Mouse (Mus musculus): ENCODE results near the gene Hpcal1. TPM values are rescaled to one million over a fixed set of nuclear protein-coding genes. Genes with fewer than 3 reads are reported as not detected.
"Not testable (repeated sequence)": the region's sequence is repeated elsewhere in the genome, so short reads cannot be mapped to it uniquely, and the experiment has no call there.

The Hpcal1 gene
- polyA plus RNA-seq, 2 experiments = 44.1 to 55.7 TPM

DNA sequence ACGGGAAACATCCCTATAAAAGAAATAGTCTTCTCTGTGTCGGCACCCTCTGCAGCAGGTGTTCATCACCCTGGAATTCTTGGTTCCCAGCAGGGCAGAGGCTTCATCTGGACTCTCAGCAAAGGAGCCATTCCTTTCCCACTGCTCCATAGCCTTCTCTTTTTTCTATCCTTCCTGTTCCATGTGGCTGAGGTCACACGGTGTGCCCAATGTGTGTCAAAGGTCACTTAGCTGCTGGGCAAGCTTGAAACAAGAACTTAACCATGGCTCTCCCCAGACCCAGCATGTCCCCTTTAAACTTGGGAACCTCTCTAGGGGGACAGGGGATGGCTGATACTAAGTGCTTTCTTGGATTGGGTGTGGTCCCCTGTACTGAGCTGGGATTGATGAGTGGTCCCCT lies 73.3 kb downstream of the Hpcal1 start:
- Histone ChIP-seq H3K4me2 (replicated peaks; ENCODE audit: low read depth, low read length, severe bottlenecking) (no peak overlapping the region), H3K4me1 (ENCODE audit: control insufficient read depth, insufficient read depth, low read length) (no peaks in the 10 kb centered on the region), H3K4me3 (replicated peaks; ENCODE audit: low read length) (no peak overlapping the region), H3K36me3 (ENCODE audit: control insufficient read depth, insufficient read depth, low read length) (no peaks in the 10 kb centered on the region), H3K9me3 (ENCODE audit: control insufficient read depth, low read length) (no peaks in the 10 kb centered on the region), H3K27ac (replicated peaks; ENCODE audit: low read depth, low read length) (no peak overlapping the region), H3K27me3 (ENCODE audit: control insufficient read depth, insufficient read depth, low read length) (no peaks in the 10 kb centered on the region), H3K9ac (ENCODE audit: low read depth, low read length, severe bottlenecking) (no peak overlapping the region)
- no peak for TF ChIP-seq POLR2A (IDR thresholded peaks at IDR 0.05; ENCODE audit: borderline replicate concordance, extremely low read depth, insufficient read depth, insufficient read length)
- ATAC-seq (ENCODE audit: low FRiP score, low read depth) = no peak
- WGBS = 66% methylated on average over 3 of the region's 3 CpGs
- DNase-seq (ENCODE audit: low spot score) = no peak

GRCm38 (mm10) chr12:17767567-17767966 lies 76.9 kb downstream of the Hpcal1 start:
- H3K4me3 ChIP-seq (replicated peaks; ENCODE audit: low read length); H3K27ac ChIP-seq (replicated peaks; ENCODE audit: low read depth, low read length); H3K27me3 ChIP-seq (ENCODE audit: control insufficient read depth, insufficient read depth, low read length); H3K4me1 ChIP-seq (ENCODE audit: control insufficient read depth, insufficient read depth, low read length); H3K4me2 ChIP-seq (replicated peaks; ENCODE audit: low read depth, low read length, severe bottlenecking); H3K36me3 ChIP-seq (ENCODE audit: control insufficient read depth, insufficient read depth, low read length); ATAC-seq (ENCODE audit: low FRiP score, low read depth); H3K9ac ChIP-seq (ENCODE audit: low read depth, low read length, severe bottlenecking); DNase-seq (ENCODE audit: low spot score); H3K9me3 ChIP-seq (ENCODE audit: control insufficient read depth, low read length): not testable (repeated sequence)
- WGBS = 88% methylated on average over 1 of the region's 1 CpGs

DNA sequence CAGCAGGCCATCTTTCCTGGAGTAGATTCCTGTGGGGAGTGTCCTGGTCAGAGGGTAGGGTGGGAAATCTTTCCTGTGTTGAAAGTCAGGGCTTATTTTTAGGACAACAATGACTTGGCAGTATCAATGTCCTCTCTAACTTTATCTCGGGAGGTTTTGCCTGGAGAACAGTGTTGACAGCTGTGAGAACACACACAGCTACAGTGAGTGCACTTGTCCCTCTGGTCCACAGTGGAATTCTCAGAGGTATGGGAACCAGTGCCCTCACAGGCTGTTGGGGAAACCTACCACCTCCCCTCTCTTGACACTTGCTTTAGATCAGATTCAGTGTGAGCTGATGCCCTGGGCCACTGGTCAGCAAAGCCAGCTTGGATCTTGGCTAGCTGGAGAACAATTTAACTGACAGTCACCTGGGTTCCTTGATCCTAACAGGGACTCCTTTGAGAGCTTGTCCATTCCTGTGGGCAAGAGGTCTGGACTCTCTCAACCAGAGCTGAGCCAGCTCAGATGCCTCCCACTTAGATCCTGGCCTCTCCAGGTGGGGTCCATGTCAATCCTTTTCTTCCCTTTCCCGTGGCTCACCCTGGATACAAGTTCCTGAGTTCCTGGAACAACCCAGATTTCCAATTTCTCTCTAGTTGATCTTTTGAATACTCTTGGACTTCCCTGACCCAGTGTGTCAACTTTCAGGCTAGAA lies 79.0 kb downstream of the Hpcal1 start:
- no peak for ATAC-seq (ENCODE audit: low FRiP score, low read depth)

GRCm38 (mm10) chr12:17770538-17770937 lies 79.9 kb downstream of the Hpcal1 start:
- Histone ChIP-seq H3K4me3 (replicated peaks; ENCODE audit: low read length) (no peak overlapping the region), H3K9me3 (ENCODE audit: control insufficient read depth, low read length) (no peaks in the 10 kb centered on the region), H3K4me2 (replicated peaks; ENCODE audit: low read depth, low read length, severe bottlenecking) (no peak overlapping the region), H3K4me1 (ENCODE audit: control insufficient read depth, insufficient read depth, low read length) (no peaks in the 10 kb centered on the region), H3K27ac (replicated peaks; ENCODE audit: low read depth, low read length) (no peak overlapping the region), H3K36me3 (ENCODE audit: control insufficient read depth, insufficient read depth, low read length) (no peaks in the 10 kb centered on the region), H3K9ac (ENCODE audit: low read depth, low read length, severe bottlenecking) (no peak overlapping the region), H3K27me3 (ENCODE audit: control insufficient read depth, insufficient read depth, low read length) (no peaks in the 10 kb centered on the region)
- DNase-seq (ENCODE audit: low spot score) (no peak), ATAC-seq (ENCODE audit: low FRiP score, low read depth) (no peak)
- no peak for TF ChIP-seq POLR2A (IDR thresholded peaks at IDR 0.05; ENCODE audit: borderline replicate concordance, extremely low read depth, insufficient read depth, insufficient read length)
- 18% methylated on average over 2 of the region's 2 CpGs for WGBS

More for the DNA sequence above, 79.0 kb downstream of the Hpcal1 start:
- no peaks in the 10 kb centered on the region for H3K9me3 ChIP-seq (ENCODE audit: control insufficient read depth, low read length)
- no peak overlapping the region for H3K4me3 ChIP-seq (replicated peaks; ENCODE audit: low read length)
- no peak overlapping the region for H3K4me2 ChIP-seq (replicated peaks; ENCODE audit: low read depth, low read length, severe bottlenecking)
- no peak overlapping the region for H3K9ac ChIP-seq (ENCODE audit: low read depth, low read length, severe bottlenecking)
- H3K27ac ChIP-seq (replicated peaks; ENCODE audit: low read depth, low read length) = no peak overlapping the region
- no peaks in the 10 kb centered on the region for H3K27me3 ChIP-seq (ENCODE audit: control insufficient read depth, insufficient read depth, low read length)
- no peak for DNase-seq (ENCODE audit: low spot score)
- H3K36me3 ChIP-seq (ENCODE audit: control insufficient read depth, insufficient read depth, low read length) = no peaks in the 10 kb centered on the region
- no peaks in the 10 kb centered on the region for H3K4me1 ChIP-seq (ENCODE audit: control insufficient read depth, insufficient read depth, low read length)
- 77% methylated on average over 2 of the region's 2 CpGs for WGBS
- TF ChIP-seq POLR2A (IDR thresholded peaks at IDR 0.05; ENCODE audit: borderline replicate concordance, extremely low read depth, insufficient read depth, insufficient read length) = no peak

- not testable (repeated sequence) for ATAC-seq (ENCODE audit: low FRiP score, low read depth); H3K4me3 ChIP-seq (replicated peaks; ENCODE audit: low read length); DNase-seq (ENCODE audit: low spot score); H3K4me1 ChIP-seq (ENCODE audit: control insufficient read depth, insufficient read depth, low read length); H3K9ac ChIP-seq (ENCODE audit: low read depth, low read length, severe bottlenecking); H3K4me2 ChIP-seq (replicated peaks; ENCODE audit: low read depth, low read length, severe bottlenecking); H3K9me3 ChIP-seq (ENCODE audit: control insufficient read depth, low read length); H3K36me3 ChIP-seq (ENCODE audit: control insufficient read depth, insufficient read depth, low read length); H3K27ac ChIP-seq (replicated peaks; ENCODE audit: low read depth, low read length); H3K27me3 ChIP-seq (ENCODE audit: control insufficient read depth, insufficient read depth, low read length)
- WGBS = 72% methylated on average over 5 of the region's 5 CpGs
Measured at GRCm38 (mm10) chr12:17773721-17774120, 83.1 kb downstream of the Hpcal1 start.

DNA sequence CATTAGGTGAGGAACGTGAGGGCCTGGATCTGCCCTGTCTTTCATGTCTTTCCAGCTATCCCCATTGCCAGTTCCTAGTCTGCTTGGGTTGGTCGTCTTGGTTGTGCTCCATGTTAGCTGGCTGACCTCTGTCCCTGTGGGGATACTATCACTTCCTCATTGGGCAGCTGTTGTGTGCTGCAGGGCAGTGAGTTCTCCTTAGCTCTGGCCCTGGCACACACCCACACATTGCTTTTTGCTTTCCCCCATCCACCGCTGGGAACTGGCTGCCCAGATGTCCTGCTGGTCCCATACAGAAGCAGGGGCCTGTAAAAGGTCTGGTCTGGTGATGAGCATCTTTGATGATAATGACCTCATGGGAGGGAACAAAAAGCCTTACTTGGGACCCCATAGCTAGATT lies 84.2 kb downstream of the Hpcal1 start:
- H3K27ac ChIP-seq (replicated peaks; ENCODE audit: low read depth, low read length); H3K4me3 ChIP-seq (replicated peaks; ENCODE audit: low read length); H3K4me1 ChIP-seq (ENCODE audit: control insufficient read depth, insufficient read depth, low read length); ATAC-seq (ENCODE audit: low FRiP score, low read depth); H3K9me3 ChIP-seq (ENCODE audit: control insufficient read depth, low read length); H3K9ac ChIP-seq (ENCODE audit: low read depth, low read length, severe bottlenecking); H3K36me3 ChIP-seq (ENCODE audit: control insufficient read depth, insufficient read depth, low read length); H3K27me3 ChIP-seq (ENCODE audit: control insufficient read depth, insufficient read depth, low read length); DNase-seq (ENCODE audit: low spot score); H3K4me2 ChIP-seq (replicated peaks; ENCODE audit: low read depth, low read length, severe bottlenecking): not testable (repeated sequence)
- whole genome bisulfite sequencing = 68% methylated on average over 3 of the region's 3 CpGs

All from limb, embryonic 14.5 days (tissue).